Comparison of ENCODE assay signal across 12 mouse cellular contexts in genomic region chr16:4727963-4728362, GRCm38 (mm10). TPM values are rescaled to one million over a fixed set of nuclear protein-coding genes. Genes with fewer than 3 reads are reported as not detected.
A peak's percentile ranks its signal among the peaks of the same experiment; 100 is the strongest.
DNase-seq lines count a peak whose midpoint lies in the region; ATAC-seq lines count a peak whose summit lies in the region.
"Had no signal": no experiment of that assay in that cellular context is flagged by ENCODE, and none has a peak within 500 bp of the region (broad histone marks: within the 10 kb centered on the region; RNA-seq: fewer than 3 reads in every experiment).

No protein-coding gene starts in this region.

- H3K27ac ChIP-seq in intestine, embryonic 14.5 days (ENCODE audit: low read depth): no peak overlapping the region
- H3K27ac ChIP-seq in intestine, embryonic 16.5 days (ENCODE audit: low read length): no peak overlapping the region
- H3K27ac ChIP-seq in neural tube, embryonic 13.5 days (replicated peaks): no peak overlapping the region
- peak overlapping the region; percentile 50 for H3K27ac ChIP-seq in heart, embryonic 13.5 days (replicated peaks)
- H3K27ac ChIP-seq in forebrain, embryonic 12.5 days: no peak overlapping the region
- H3K27ac ChIP-seq: limb, embryonic 15.5 days; neural tube, embryonic 12.5 days had no signal

- no peaks in the 10 kb centered on the region for H3K9me3 ChIP-seq in intestine, embryonic 14.5 days (ENCODE audit: control insufficient read depth, low read length)
- no peaks in the 10 kb centered on the region for H3K9me3 ChIP-seq in intestine, embryonic 16.5 days (ENCODE audit: control insufficient read depth, low read length)
- no peaks in the 10 kb centered on the region for H3K9me3 ChIP-seq in neural tube, embryonic 13.5 days
- H3K9me3 ChIP-seq in heart, embryonic 13.5 days: no peaks in the 10 kb centered on the region
- no peaks in the 10 kb centered on the region for H3K9me3 ChIP-seq in forebrain, embryonic 12.5 days
- H3K9me3 ChIP-seq: limb, embryonic 15.5 days; neural tube, embryonic 12.5 days had no signal

- no peak for ATAC-seq in intestine, embryonic 14.5 days (replicated peaks; ENCODE audit: low FRiP score, low TSS enrichment, low read depth)
- ATAC-seq in intestine, embryonic 16.5 days: no peak
- no peak for ATAC-seq in neural tube, embryonic 13.5 days (ENCODE audit: low read depth)
- no peak for ATAC-seq in heart, embryonic 13.5 days (ENCODE audit: extremely low read depth, insufficient number of reproducible peaks, low FRiP score, low TSS enrichment)
- no peak for ATAC-seq in CD4-positive, CD25-positive, alpha-beta regulatory T cell, adult 4 months
- ATAC-seq in forebrain, embryonic 12.5 days (ENCODE audit: low FRiP score): no peak

- H3K27me3 ChIP-seq in intestine, embryonic 14.5 days (replicated peaks; ENCODE audit: control insufficient read depth, insufficient read depth, low read length): no peaks in the 10 kb centered on the region
- H3K27me3 ChIP-seq in intestine, embryonic 16.5 days (replicated peaks; ENCODE audit: control insufficient read depth, insufficient read depth, low read length): no peaks in the 10 kb centered on the region
- H3K27me3 ChIP-seq in neural tube, embryonic 13.5 days: no peaks in the 10 kb centered on the region
- no peaks in the 10 kb centered on the region for H3K27me3 ChIP-seq in heart, embryonic 13.5 days (replicated peaks)
- peaks cover 5% of the 10 kb centered on the region; the same call in 1 of the 2 replicates for H3K27me3 ChIP-seq in forebrain, embryonic 12.5 days
- H3K27me3 ChIP-seq: limb, embryonic 15.5 days; neural tube, embryonic 12.5 days had no signal

- peak overlapping the region; percentile 85; the same call in 1 of the 2 replicates for H3K4me2 ChIP-seq in intestine, embryonic 14.5 days (ENCODE audit: low read length)
- no peak overlapping the region for H3K4me2 ChIP-seq in intestine, embryonic 16.5 days (ENCODE audit: low read depth, low read length)
- no peak overlapping the region for H3K4me2 ChIP-seq in neural tube, embryonic 13.5 days
- H3K4me2 ChIP-seq in heart, embryonic 13.5 days: peak overlapping the region; percentile 92
- H3K4me2 ChIP-seq in forebrain, embryonic 12.5 days: no peak overlapping the region

- H3K9ac ChIP-seq in intestine, embryonic 14.5 days (ENCODE audit: low read length): no peak overlapping the region
- H3K9ac ChIP-seq in intestine, embryonic 16.5 days (ENCODE audit: low read depth, low read length): no peak overlapping the region
- H3K9ac ChIP-seq in neural tube, embryonic 13.5 days: no peak overlapping the region
- H3K9ac ChIP-seq in heart, embryonic 13.5 days: peak overlapping the region; percentile 40; the same call in 1 of the 2 replicates
- H3K9ac ChIP-seq in forebrain, embryonic 12.5 days: no peak overlapping the region
- H3K9ac ChIP-seq: limb, embryonic 15.5 days; neural tube, embryonic 12.5 days had no signal

- no peaks in the 10 kb centered on the region for H3K36me3 ChIP-seq in intestine, embryonic 14.5 days (ENCODE audit: control insufficient read depth, insufficient read depth, low read length)
- H3K36me3 ChIP-seq in intestine, embryonic 16.5 days (ENCODE audit: control insufficient read depth, insufficient read depth, low read length): no peaks in the 10 kb centered on the region
- H3K36me3 ChIP-seq in neural tube, embryonic 13.5 days: no peaks in the 10 kb centered on the region
- 0 out of 2 replicates have a peak, but pooled peaks cover 4% of the 10 kb centered on the region for H3K36me3 ChIP-seq in heart, embryonic 13.5 days
- no peaks in the 10 kb centered on the region for H3K36me3 ChIP-seq in forebrain, embryonic 12.5 days (replicated peaks)
- H3K36me3 ChIP-seq: limb, embryonic 15.5 days; neural tube, embryonic 12.5 days had no signal

- 72% methylated on average over 1 of the region's 1 CpGs for whole genome bisulfite sequencing in intestine, embryonic 14.5 days
- WGBS in intestine, embryonic 16.5 days: 42% methylated on average over 1 of the region's 1 CpGs
- WGBS in neural tube, embryonic 13.5 days: 72% methylated on average over 1 of the region's 1 CpGs
- WGBS in heart, embryonic 13.5 days: 48% methylated on average over 1 of the region's 1 CpGs
- WGBS in forebrain, embryonic 12.5 days: 76% methylated on average over 1 of the region's 1 CpGs

- H3K4me3 ChIP-seq in intestine, embryonic 14.5 days (ENCODE audit: low read depth, low read length): no peak overlapping the region
- H3K4me3 ChIP-seq in intestine, embryonic 16.5 days (ENCODE audit: low read length): no peak overlapping the region
- H3K4me3 ChIP-seq in neural tube, embryonic 13.5 days: peak overlapping the region; percentile 77; the same call in 1 of the 2 replicates
- H3K4me3 ChIP-seq in heart, embryonic 13.5 days: peak overlapping the region; percentile 92; the same call in 1 of the 2 replicates
- no peak overlapping the region for H3K4me3 ChIP-seq in forebrain, embryonic 12.5 days (replicated peaks)
- H3K4me3 ChIP-seq: neural tube, embryonic 12.5 days had no signal

- H3K4me1 ChIP-seq in intestine, embryonic 14.5 days (replicated peaks; ENCODE audit: control insufficient read depth, insufficient read depth, low read length): peaks cover 10% of the 10 kb centered on the region; the same call in 1 of the 2 replicates
- peaks cover 4% of the 10 kb centered on the region; the same call in 1 of the 2 replicates for H3K4me1 ChIP-seq in intestine, embryonic 16.5 days (ENCODE audit: control insufficient read depth, insufficient read depth, low read length)
- H3K4me1 ChIP-seq in neural tube, embryonic 13.5 days (replicated peaks): peaks cover 23% of the 10 kb centered on the region
- H3K4me1 ChIP-seq in heart, embryonic 13.5 days: peaks cover 35% of the 10 kb centered on the region
- H3K4me1 ChIP-seq in forebrain, embryonic 12.5 days: peaks cover 12% of the 10 kb centered on the region

- no peak for DNase-seq in intestine, embryonic 14.5 days (ENCODE audit: low spot score)
- DNase-seq in neural tube, embryonic 10.5 days (ENCODE audit: extremely low spot score, low spot score): no peak
- DNase-seq in thymus, postnatal 4 days: no peak
- DNase-seq: adrenal gland, postnatal 25 days; cerebellum, adult 9-11 months had no signal

RNA-seq across cellular contexts. Expression of gene Hmox2, which starts 1.8 kb away (rescaled TPM):
- 94.7 and 97.6 TPM in 2 replicates for polyA plus RNA-seq in intestine, embryonic 14.5 days (2014; fragmentation: Nextera tagmentation; extraction: Ambion mirVana)
- polyA plus RNA-seq in intestine, embryonic 16.5 days (2015; fragmentation: Nextera tagmentation; extraction: Ambion mirVana): 87.5 and 88.7 TPM in 2 replicates
- polyA plus RNA-seq in neural tube, embryonic 13.5 days (2015; fragmentation: Nextera tagmentation; extraction: Ambion mirVana): 102 and 108 TPM in 2 replicates
- polyA plus RNA-seq in heart, embryonic 13.5 days (2015; fragmentation: Nextera tagmentation; extraction: Ambion mirVana): 92.8 and 96.0 TPM in 2 replicates
- 100 to 1,000 TPM; 114 to 119 TPM for polyA plus RNA-seq in CD4-positive, CD25-positive, alpha-beta regulatory T cell, adult 4 months (2017; shearing (Covaris generic))
- polyA plus RNA-seq in forebrain, embryonic 12.5 days (2016; fragmentation: Nextera tagmentation; extraction: Ambion mirVana): 70.7 and 73.5 TPM in 2 replicates

RNA-seq across cellular contexts. Expression of gene Nmral1, which starts 8.8 kb away (rescaled TPM):
- 73.4 and 79.4 TPM in 2 replicates for polyA plus RNA-seq in intestine, embryonic 14.5 days (2014; fragmentation: Nextera tagmentation; extraction: Ambion mirVana)
- polyA plus RNA-seq in intestine, embryonic 16.5 days (2015; fragmentation: Nextera tagmentation; extraction: Ambion mirVana): 35.3 and 45.9 TPM in 2 replicates
- 55.5 and 57.2 TPM in 2 replicates for polyA plus RNA-seq in neural tube, embryonic 13.5 days (2015; fragmentation: Nextera tagmentation; extraction: Ambion mirVana)
- polyA plus RNA-seq in heart, embryonic 13.5 days (2015; fragmentation: Nextera tagmentation; extraction: Ambion mirVana): 37.2 and 38.6 TPM in 2 replicates
- 10 to 100 TPM in 1 of 2 experiments, 1 to 10 TPM in 1; 7.4 to 10.3 TPM for polyA plus RNA-seq in CD4-positive, CD25-positive, alpha-beta regulatory T cell, adult 4 months (2017; shearing (Covaris generic))
- polyA plus RNA-seq in forebrain, embryonic 12.5 days (2016; fragmentation: Nextera tagmentation; extraction: Ambion mirVana): 167 and 170 TPM in 2 replicates

RNA-seq across cellular contexts. Expression of gene Coro7, which starts 48.4 kb away (rescaled TPM):
- 17.8 and 19.3 TPM in 2 replicates for polyA plus RNA-seq in intestine, embryonic 14.5 days (2014; fragmentation: Nextera tagmentation; extraction: Ambion mirVana)
- polyA plus RNA-seq in intestine, embryonic 16.5 days (2015; fragmentation: Nextera tagmentation; extraction: Ambion mirVana): 29.2 and 30.5 TPM in 2 replicates
- polyA plus RNA-seq in neural tube, embryonic 13.5 days (2015; fragmentation: Nextera tagmentation; extraction: Ambion mirVana): 27.9 and 33.5 TPM in 2 replicates
- polyA plus RNA-seq in heart, embryonic 13.5 days (2015; fragmentation: Nextera tagmentation; extraction: Ambion mirVana): 15.2 and 16.9 TPM in 2 replicates
- 100 to 1,000 TPM; 102 to 174 TPM for polyA plus RNA-seq in CD4-positive, CD25-positive, alpha-beta regulatory T cell, adult 4 months (2017; shearing (Covaris generic))
- polyA plus RNA-seq in forebrain, embryonic 12.5 days (2016; fragmentation: Nextera tagmentation; extraction: Ambion mirVana): 13.5 and 18.5 TPM in 2 replicates

Comparison
In these comparisons a context has a peak if more than half of its experiments do, and no peak if none do; other contexts are left out.
1. H3K4me2 ChIP-seq: peak in intestine, embryonic 14.5 days (single experiment) and heart, embryonic 13.5 days (single experiment); none in intestine, embryonic 16.5 days (single experiment), neural tube, embryonic 13.5 days (single experiment) and forebrain, embryonic 12.5 days (single experiment).
2. H3K4me3 ChIP-seq: peak in neural tube, embryonic 13.5 days (single experiment) and heart, embryonic 13.5 days (single experiment); none in intestine, embryonic 14.5 days (single experiment), intestine, embryonic 16.5 days (single experiment) and forebrain, embryonic 12.5 days (single experiment).